Mouse (Mus musculus) left cerebral cortex, adult 9 months (tissue): ENCODE results near the gene Tmem95.
A peak's percentile ranks its signal among the peaks of the same experiment; 100 is the strongest.
"Not testable (repeated sequence)": the region's sequence is repeated elsewhere in the genome, so short reads cannot be mapped to it uniquely, and the experiment has no call there.

Experiments used
- DNase-seq, 2 experiments: peaks; one replicate each; pipeline ENCODE4 v3.0.0; 2022; ENCODE audit warnings: low spot score in 2 of 2

Tmem95 gene

DNA sequence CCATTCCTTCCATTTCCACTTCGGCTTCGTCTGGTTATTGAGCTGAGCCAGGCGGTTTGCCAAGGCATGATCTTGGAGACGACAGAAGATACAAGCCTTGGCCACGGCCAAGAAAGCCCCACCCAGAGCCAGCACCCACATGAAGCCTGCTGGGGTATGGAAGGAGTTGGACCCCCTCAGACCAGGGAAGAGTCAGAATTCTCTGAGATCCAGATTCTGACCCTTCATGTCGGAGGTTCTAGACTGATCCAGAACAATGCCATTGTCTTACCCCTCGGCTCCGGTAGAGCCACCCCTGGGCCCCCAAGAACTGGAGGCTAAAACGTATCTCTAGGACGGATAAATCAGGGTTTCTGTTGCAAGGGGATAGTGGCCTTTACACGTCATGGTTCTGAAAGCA lies at the start of gene Tmem95:
Gene Tmem95 (minus strand): TSS at position 141 of the 400 bp plus-strand sequence.
- DNase-seq: no peak

DNA sequence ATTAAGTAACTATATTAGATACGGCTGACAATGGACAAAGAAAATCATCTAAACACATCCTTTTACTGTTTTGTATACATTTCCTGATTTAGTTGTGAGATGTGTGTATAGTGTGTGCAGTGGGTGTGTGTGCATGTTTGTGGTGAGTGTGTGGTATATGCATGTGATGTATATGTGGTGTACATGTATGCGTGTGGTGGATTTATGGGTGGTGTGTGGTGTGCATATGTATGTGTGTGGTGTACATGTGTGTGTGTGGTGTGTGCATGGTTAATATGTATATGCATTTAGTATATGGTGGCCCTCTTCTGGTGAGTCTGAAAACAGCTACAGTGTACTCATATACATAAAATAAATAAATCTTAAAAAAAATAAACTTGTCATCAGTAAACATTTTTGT lies 49.7 kb upstream of the Tmem95 start:
- DNase-seq: no peak

DNA sequence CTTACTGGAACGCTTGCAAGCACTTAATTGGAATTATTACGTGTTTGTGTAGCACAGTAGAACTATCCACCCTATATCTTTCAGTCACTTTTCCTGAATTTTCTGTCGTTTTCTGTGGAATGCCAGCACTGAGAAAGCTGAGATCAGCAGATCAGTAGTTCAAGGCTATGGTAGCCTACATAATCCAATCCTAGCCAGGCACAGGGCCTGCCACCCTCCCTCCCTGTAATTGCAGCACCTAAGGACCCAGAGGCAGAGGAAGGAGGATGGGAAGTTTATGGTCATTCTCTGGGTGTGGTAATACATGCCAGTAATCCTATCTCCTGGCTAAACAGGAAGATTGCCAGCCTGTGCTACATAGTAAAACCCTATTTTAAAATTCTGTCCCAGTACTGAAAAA lies 45.0 kb upstream of the Tmem95 start:
- no peak for DNase-seq

DNA sequence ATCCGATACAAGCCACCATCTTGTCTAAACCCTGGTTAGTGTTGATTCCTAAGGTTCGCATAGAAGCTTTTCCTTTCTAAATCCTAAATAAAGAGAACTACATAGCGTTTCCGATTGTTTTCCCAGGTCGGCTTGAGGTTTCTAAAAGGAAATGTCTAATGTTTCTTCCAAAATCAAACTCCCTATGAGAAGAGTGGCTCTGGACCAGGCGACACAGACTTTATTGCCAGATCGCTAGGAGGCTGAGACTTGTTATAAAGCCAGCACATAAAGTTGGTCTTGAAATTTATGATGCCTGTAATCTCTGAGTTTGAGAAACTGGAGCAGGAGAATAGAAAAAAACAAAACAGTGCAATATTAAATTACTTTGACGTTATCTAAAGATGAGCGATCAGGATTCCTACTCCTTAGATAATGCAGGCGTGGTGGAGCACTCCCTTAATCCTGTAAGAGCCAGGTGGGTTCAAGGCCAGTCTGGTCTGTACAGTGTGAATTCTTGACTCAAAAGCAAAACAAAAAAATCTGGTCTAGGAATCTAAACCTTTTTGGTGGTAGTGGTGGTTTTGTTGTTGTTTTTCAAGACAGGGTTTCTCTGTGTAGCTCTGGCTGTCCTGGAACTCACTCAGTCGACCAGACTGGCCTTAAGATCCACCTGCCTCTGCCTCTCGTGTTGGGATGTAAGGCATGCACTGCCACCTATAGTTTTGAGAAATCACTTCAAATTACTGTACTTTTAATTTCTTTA lies 44.4 kb upstream of the Tmem95 start:
- no peak for DNase-seq

DNA sequence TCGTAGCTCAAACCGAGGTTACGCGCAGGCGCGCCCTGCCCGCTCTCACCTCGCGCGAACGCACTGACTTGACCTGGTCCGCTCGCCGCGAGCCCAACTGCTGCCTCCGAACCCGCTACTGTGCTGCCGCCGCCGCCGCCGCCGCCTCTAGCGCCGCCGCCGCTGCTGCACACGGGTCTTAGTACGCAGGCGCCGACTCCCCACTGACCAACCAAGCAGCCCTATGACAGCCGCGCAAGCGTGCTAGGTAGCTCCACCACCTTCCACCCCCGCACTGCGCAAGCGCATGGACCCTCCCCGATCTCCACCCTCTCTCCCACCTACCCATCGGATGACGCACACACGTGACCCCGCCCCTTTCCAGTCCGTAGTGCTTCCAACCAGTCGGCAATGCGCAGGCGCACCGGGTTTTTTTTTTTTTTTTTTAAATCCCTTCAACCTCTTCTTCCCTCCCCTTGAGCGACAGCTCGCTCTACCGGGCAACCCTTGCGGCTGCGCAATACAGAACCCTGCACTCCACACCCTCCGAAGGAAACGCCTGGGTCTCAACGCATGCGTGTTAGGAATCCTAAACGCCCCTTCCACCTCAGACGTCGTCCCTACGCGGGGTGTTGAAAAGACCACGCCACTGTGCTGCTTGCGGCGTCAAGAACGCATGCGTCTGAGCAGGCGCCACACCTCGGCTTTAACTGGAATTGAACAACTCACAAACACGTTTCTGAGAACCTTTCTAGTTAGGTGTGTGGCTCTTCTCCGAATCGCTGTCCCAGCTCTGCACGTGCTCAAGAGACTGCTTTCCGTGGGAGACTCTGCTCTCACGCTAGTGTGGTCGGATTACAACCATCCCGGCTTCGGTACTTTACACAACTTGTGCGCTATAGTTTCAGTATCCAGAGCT lies 43.5 kb upstream of the Tmem95 start, which contains the start of gene Eif5a:
Gene Eif5a (minus strand): TSS at position 845 of the 898 bp plus-strand sequence.
- DNase-seq: peak; percentile 100

DNA sequence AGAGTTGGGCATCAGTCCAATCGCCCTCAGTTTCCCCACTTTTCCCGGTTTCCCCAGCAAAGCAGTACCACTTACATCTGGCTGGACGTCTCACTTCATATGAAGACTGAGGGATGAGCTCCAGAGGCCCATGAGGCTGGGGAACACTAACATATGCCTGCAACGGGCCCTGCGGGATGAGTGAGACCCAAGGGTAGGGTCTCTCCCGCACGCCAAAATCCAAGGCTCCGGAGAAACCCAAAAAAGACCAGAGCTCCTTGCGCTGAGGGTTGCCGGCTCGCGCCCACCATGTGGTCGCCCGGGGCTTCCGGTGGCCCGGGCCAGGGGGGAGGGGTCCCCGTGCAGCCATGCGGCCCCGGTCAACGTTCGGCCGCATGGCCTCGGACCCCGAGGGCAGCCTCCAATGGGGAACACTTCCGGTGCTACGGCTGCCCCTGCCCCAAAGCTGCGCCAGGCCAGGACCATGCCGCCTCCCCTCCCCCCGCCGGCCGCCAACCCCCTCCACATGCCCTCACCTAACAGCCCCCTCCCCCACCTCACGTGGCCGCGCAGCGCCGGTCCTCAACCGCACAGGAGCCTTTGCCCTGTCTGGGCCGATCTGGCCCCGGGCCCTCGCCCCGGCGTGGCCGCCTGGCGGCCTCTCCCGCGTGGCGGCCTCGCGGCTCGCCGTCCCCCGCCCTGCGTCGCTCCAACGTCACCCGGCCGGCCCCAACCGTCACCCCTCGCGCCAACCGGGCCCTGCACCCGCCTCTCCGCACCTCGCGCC lies 42.6 kb upstream of the Tmem95 start:
- no peak for DNase-seq

DNA sequence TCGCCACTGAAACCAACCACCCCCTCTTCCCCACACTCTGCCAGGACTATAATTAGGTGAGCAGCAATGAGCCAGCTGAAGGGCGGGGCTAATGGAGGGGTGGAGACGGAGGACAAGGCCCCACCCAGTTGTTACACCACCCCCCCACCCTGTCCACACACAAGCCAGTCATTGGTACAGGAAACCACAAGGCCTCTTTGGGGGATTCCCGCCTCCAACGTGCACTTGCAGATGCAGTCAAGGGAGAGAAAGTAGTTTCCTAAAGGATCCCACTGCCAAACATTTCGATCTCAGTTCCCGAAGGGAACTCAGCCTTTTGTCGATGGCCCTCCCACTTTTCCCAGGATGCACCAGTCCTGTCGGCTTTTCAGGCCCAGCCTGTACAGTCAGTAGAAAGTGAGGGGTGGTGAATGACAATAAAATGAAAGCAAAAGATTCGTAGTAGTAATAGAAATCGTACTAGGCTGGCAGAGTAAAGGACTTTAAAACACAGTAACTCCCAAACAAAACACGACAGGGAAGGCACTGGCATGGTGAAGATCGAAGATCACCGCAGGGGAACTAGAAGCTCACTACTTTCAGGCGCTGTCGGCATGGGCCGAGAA lies 41.9 kb upstream of the Tmem95 start:
- DNase-seq: peak in 1 of 2 experiments; percentile 45

DNA sequence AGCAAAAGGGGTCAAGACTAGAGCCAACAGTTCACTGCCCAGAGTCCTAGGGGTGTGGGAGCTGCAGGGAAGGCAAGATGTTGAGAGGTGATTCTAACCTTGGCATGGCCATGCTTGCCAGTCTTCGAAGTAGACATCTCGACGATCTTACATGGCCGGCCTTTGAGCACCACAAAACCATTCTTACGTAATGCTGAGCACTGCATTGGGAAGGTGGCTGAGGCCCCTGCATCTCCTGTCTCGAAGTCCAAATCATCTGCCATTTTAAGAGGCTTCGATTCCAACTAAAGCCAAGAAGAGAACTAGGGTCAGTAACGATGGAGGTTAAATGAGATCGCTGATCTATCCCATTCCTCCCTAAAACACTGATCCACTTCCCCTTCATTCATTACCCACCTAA lies 41.2 kb upstream of the Tmem95 start:
- no peak for DNase-seq

DNA sequence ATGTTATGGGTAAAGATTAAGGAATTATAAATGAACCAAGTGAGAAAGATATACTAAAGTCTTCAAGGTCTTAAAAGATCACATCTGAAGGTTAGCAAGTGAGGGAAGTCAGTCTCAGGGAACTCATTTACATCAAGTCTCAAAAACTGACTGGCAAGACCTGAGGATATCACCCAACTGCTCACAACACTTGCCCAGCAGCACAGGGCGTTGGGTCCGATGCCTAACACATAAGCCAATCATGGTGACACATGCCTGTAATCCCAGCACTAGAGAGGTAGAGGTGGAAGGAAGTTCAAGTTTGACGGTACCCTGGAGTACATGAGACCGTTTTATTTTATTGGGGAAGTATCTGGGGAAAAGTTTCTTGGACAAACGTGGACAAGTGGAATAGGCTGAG lies 40.3 kb upstream of the Tmem95 start:
- no peak for DNase-seq

DNA sequence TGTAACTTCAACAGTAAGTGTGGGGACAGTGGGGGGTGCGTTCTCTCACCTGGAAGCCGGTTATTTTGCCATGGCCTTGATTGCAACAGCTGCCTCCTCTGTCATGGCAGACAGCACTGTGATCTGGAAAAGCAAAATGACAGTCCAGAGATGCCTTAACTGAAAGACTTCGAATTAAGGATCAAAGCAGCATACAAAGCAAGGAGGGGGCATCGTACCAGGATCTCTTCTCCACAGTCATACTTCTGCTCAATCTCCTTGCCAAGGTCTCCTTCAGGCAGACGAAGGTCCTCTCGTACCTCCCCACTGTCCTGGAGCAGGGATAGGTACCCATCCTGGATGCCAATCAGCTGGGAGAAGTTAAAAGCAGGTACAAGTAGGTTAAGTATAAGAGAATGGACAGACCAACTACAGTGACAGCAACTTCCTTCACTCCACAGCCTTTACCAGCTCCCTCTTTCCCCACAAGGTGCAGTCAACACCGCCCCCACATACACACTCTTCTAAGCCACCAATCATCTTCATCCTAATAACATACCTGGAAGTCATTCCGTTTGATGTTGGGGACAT lies 39.6 kb upstream of the Tmem95 start:
- DNase-seq: no peak

DNA sequence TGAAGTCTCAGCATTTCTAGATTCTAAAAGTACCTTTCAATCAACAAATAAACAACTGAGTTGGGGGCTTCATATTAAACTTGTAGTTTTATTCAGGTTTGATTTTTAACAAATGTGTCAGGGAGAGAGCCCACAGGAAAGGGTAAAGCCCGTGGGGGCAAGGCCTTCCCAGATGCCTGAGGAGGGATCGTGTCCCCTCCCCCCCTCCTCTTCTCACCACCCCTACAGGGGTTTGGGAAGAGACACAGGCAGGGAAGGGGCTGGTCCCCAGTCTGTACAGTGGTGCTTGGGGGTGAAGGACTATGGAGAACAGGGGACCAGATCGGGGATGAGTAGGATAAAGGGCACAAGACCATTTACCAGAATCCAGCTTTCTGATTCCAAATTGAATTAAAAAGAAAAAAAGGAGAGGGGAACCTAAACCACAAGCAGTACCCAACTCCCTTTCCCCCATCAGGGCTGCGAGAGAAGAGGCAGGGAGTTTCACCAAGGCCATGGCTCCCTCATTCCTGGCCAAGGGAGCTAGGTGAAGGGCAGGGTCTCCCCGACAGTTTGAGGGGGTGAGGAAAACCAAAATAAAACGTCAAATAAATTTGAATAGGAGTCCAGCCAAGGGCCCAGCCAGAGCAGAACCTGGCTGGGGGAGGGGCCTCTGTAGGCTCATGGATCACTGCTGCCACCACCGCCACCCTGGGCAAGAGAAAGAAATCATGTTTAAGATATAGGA lies 39.0 kb upstream of the Tmem95 start:
- DNase-seq: not testable (repeated sequence)

DNA sequence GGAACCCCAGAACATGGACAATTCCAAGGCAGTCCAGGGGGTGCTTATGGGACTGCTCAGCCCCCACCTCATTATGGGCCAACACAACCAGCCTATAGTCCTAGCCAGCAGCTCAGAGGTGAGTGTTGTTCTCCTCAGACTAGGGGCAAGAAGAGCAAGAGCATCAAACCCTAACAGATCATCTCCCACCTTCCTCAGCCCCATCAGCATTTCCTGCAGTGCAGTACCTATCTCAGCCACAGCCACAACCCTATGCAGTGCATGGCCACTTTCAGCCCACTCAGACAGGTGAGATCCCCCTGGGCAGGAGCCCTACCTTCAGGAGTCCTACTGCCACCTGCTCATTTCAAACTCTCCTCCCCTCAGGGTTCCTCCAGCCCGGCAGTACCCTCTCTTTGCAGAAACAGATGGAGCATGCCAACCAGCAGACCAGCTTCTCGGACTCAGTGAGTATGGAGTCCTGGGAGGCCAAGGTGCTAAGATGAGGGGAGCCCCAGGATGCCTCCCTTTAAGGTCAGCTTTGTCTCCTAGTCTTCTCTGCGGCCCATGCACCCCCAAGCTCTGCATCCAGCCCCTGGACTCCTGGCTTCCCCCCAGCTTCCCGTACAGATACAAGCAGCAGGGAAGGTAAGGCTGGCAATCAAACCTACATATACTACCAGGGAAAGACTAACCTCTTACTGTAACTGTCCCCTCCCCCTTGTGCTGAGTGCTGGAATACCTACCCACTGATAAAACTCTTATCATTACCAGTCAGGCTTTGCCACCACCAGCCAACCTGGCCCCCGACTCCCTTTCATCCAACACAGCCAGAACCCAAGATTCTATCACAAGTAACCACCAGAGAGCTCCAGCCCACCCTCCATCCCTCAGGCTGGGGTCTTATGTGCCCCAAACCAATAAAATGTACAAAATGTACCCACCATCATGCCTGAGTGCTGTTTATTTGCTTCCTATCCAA lies 38.1 kb upstream of the Tmem95 start:
- DNase-seq: no peak

DNA sequence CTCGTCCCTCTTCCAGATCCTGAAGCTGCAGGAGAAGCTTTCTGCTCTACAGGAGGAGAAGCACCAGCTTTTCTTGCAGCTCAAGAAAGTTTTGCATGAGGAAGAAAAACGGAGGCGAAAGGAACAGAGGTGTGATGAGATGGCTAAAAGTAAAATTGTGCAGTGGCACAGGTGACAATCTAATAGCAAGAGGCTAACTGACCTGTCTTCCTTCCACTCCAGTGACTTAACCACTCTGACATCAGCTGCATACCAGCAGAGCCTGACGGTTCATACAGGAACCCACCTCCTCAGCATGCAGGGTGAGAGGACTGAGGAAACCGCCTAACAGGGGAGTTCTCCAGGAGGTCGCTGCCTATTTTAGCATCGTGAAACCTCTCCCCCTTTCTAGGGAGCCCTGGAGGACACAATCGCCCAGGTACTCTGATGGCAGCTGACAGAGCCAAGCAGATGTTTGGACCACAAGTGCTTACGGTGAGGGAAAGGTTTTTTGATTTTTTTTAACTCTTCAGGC lies 37.2 kb upstream of the Tmem95 start:
- no peak for DNase-seq

DNA sequence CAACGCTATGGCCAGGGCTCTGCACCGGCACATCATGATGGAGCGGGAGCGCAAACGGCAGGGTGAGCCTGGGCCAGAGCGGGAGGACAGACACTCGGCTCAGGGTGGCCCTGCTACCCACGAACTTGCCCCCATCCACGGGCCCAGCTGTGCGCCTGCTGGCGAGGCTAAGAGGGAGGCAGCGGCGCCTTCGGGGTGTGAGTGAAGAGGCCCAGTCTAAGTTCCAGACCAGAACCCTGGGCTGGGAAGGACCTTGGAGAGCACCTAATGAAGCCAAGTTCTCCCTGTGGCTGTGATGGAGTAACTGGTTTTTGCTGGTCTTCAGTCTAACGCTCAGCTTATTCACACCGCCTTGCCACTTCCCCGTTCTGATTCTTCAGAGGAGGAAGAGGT lies 36.5 kb upstream of the Tmem95 start:
- DNase-seq: no peak

DNA sequence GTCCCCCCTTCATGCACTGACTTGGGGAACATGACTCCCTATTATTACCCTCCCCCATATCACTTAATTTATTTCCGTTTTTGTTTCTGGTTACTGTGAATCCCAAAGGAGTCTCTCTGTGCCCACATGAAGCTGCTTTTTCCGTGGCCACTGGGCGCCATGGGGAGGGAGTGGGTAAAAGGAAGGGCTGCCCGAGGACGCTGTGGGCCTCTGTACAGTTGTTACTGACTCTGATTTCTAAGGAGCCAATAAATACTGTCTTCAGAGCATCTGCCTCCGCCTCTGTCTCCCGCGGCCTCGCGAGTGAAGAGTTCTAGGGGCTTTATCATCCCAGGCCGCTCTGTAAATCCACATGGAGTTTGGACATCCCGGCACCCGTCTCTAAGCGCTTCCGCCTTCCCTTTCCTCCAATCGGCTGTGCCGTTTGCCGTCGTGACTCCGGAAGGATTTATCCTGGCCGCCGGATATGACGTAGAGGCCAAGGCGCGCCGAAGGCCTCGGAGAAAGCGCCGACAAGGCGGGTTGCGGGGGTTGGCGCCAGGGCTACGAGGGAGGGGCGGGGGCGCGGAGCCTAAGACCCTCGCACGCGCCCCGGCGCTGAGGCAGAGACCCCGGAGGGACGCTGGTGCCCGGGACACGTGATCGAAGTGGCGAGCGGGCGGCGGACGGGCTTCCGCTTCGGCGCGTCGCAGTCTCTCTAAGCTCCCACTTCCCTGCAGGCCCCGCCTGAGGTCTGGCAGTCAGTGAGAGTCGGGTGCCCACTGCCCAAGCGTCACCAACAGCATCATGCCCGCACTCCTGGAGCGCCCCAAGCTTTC lies 35.9 kb upstream of the Tmem95 start, which contains the start of gene Gps2:
Gene Gps2 (plus strand): TSS at position 335 of the 818 bp plus-strand sequence.
- peak; percentile 79 to 92 for DNase-seq

DNA sequence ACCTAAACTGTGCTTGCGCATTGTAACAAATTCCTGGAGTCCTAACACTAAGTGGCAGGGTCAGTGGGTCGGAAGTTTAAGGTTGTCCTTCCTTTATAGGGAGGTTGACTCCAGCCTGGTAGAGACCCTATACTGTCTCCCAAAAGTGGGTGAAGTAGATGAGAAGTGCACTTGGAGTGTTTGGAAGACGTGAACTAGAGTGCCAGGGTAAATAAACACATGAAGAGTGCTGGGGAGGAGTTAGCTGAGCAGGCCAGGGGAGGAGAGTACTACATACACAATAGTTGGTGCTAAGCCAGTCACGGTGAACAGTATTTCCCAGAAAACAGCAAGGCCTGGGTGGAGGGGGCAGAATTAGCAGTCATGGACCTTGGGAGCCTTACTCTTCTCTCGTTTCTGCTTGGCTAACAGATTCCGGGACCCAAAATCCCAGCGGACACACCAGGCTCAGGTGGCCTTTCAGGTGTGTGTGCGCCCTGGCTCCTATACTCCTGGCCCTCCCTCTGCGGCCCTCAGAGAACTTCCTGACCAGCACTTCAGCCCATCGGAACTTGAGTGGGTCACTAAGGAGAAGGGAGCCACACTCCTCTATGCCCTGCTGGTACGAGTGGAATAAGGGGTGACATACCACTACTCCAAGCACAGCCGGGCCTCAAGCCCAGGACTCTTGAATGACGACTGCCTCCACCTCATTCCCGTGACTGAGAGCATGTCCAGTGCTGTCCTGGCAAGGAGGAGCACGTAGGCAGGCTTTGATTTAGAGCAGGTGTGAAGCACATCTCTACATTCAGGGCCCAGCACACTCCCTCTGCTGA lies 35.1 kb upstream of the Tmem95 start:
- no peak for DNase-seq

DNA sequence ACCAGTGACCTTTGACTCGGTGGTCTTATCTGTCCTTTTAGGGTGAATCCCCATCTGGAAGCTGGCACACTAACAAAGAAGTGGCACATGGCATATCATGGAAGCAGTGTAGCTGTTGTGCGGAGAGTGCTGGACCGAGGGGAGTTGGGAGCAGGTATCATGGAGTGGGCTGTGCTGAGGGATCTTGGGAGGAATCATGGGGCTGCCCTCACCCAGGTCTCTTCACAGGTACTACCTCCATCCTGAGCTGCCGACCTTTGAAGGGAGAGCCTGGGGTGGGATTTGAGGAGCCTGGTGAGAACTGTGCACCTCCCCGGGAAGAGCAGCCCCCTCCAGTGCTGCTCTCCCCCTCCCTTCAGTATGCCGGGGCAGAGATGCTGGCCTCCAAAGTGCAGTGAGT lies 33.9 kb upstream of the Tmem95 start:
- DNase-seq: no peak
